Mouse (Mus musculus): ENCODE results near the gene Olfr550.

Olfr550 gene

GRCm38 (mm10) chr7:102571142-102571541 lies at the start of gene Olfr550:
Gene Olfr550 (plus strand): TSS chr7:102571442.
- no peak for TF ChIP-seq NANOG (IDR thresholded peaks at IDR 0.05; ENCODE audit: borderline replicate concordance, low read length)
- no peak for TF ChIP-seq POU5F1 (IDR thresholded peaks at IDR 0.05; ENCODE audit: borderline replicate concordance, low read length)
- no peak for TF ChIP-seq CTCF (conservative IDR thresholded peaks at IDR 0.05; ENCODE audit: low read length)
- H3K36me3 ChIP-seq (ENCODE audit: insufficient read depth, low read length) = no peaks in the 10 kb centered on the region
- H3K4me1 ChIP-seq (replicated peaks; ENCODE audit: low read depth, low read length) = no peaks in the 10 kb centered on the region
- H3K4me3 ChIP-seq (replicated peaks; ENCODE audit: low read length) = no peak within 1 kb of the TSS
- H3K9me3 ChIP-seq (ENCODE audit: low read length) = no peaks in the 10 kb centered on the region
- no peaks in the 10 kb centered on the region for H3K27me3 ChIP-seq (ENCODE audit: insufficient read depth, low read length)

- Histone ChIP-seq H3K9me3 (ENCODE audit: low read length) (no peaks in the 10 kb centered on the region), H3K4me1 (replicated peaks; ENCODE audit: low read depth, low read length) (no peaks in the 10 kb centered on the region), H3K27me3 (ENCODE audit: insufficient read depth, low read length) (no peaks in the 10 kb centered on the region), H3K4me3 (replicated peaks; ENCODE audit: low read length) (no peak overlapping the region), H3K36me3 (ENCODE audit: insufficient read depth, low read length) (no peaks in the 10 kb centered on the region)
- no peak for TF ChIP-seq NANOG (IDR thresholded peaks at IDR 0.05; ENCODE audit: borderline replicate concordance, low read length)
- TF ChIP-seq POU5F1 (IDR thresholded peaks at IDR 0.05; ENCODE audit: borderline replicate concordance, low read length) = no peak
- no peak for TF ChIP-seq CTCF (conservative IDR thresholded peaks at IDR 0.05; ENCODE audit: low read length)
These were observed 42.2 kb upstream of the Olfr550 start for GRCm38 (mm10) chr7:102529052-102529451.

DNA sequence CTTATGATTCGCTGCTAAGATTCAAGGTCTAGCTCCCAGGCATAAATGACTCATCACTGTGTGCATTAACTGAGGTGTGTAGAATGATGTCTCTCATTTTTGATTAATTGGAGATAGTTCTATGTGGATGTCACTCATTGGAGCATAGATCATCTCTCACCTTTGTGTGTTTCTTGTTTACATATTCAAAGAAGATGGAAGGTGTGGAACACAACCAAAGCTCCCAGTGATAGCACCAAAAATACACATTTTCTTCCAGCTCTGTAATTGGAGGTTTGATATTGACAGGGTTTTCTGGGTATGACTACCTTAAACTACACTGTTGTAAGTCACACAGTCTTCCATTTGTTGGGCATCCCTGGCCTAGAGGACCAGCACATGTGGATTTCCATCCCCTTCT lies 36.8 kb upstream of the Olfr550 start, which contains the start of gene Olfr547:
TSS of gene Olfr547 (plus strand) at position 301 of the 400 bp plus-strand sequence.
- TF ChIP-seq POU5F1 (IDR thresholded peaks at IDR 0.05; ENCODE audit: borderline replicate concordance, low read length) = no peak
- TF ChIP-seq NANOG (IDR thresholded peaks at IDR 0.05; ENCODE audit: borderline replicate concordance, low read length) = no peak
- TF ChIP-seq CTCF (conservative IDR thresholded peaks at IDR 0.05; ENCODE audit: low read length) = no peak
- H3K27me3 ChIP-seq (ENCODE audit: insufficient read depth, low read length) = no peaks in the 10 kb centered on the region
- no peaks in the 10 kb centered on the region for H3K9me3 ChIP-seq (ENCODE audit: low read length)
- H3K36me3 ChIP-seq (ENCODE audit: insufficient read depth, low read length) = no peaks in the 10 kb centered on the region
- H3K4me1 ChIP-seq (replicated peaks; ENCODE audit: low read depth, low read length) = no peaks in the 10 kb centered on the region
- no peak within 1 kb of the TSS for H3K4me3 ChIP-seq (replicated peaks; ENCODE audit: low read length)

- TF ChIP-seq POU5F1 (IDR thresholded peaks at IDR 0.05; ENCODE audit: borderline replicate concordance, low read length) (no peak), NANOG (IDR thresholded peaks at IDR 0.05; ENCODE audit: borderline replicate concordance, low read length) (no peak), CTCF (conservative IDR thresholded peaks at IDR 0.05; ENCODE audit: low read length) (no peak)
- Histone ChIP-seq H3K9me3 (ENCODE audit: low read length) (no peaks in the 10 kb centered on the region), H3K4me1 (replicated peaks; ENCODE audit: low read depth, low read length) (peaks cover 3% of the 10 kb centered on the region; the same call in 1 of the 2 replicates), H3K4me3 (replicated peaks; ENCODE audit: low read length) (no peak within 1 kb of the TSS), H3K36me3 (ENCODE audit: insufficient read depth, low read length) (no peaks in the 10 kb centered on the region), H3K27me3 (ENCODE audit: insufficient read depth, low read length) (no peaks in the 10 kb centered on the region)
These were observed 30.6 kb upstream of the Olfr550 start, which contains the start of gene Olfr548-ps1 for GRCm38 (mm10) chr7:102540596-102540995. Gene Olfr548-ps1 (plus strand): TSS chr7:102540896.

GRCm38 (mm10) chr7:102541251-102541650 lies 30.0 kb upstream of the Olfr550 start:
- H3K27me3 ChIP-seq (ENCODE audit: insufficient read depth, low read length) = no peaks in the 10 kb centered on the region
- H3K4me3 ChIP-seq (replicated peaks; ENCODE audit: low read length) = no peak overlapping the region
- peaks cover 3% of the 10 kb centered on the region; the same call in 1 of the 2 replicates for H3K4me1 ChIP-seq (replicated peaks; ENCODE audit: low read depth, low read length)
- TF ChIP-seq POU5F1 (IDR thresholded peaks at IDR 0.05; ENCODE audit: borderline replicate concordance, low read length) = no peak
- no peak for TF ChIP-seq NANOG (IDR thresholded peaks at IDR 0.05; ENCODE audit: borderline replicate concordance, low read length)
- TF ChIP-seq CTCF (conservative IDR thresholded peaks at IDR 0.05; ENCODE audit: low read length) = no peak
- no peaks in the 10 kb centered on the region for H3K9me3 ChIP-seq (ENCODE audit: low read length)
- H3K36me3 ChIP-seq (ENCODE audit: insufficient read depth, low read length) = no peaks in the 10 kb centered on the region

- Histone ChIP-seq H3K4me3 (replicated peaks; ENCODE audit: low read length) (no peak within 1 kb of the TSS), H3K9me3 (ENCODE audit: low read length) (no peaks in the 10 kb centered on the region), H3K36me3 (ENCODE audit: insufficient read depth, low read length) (no peaks in the 10 kb centered on the region), H3K4me1 (replicated peaks; ENCODE audit: low read depth, low read length) (no peaks in the 10 kb centered on the region), H3K27me3 (ENCODE audit: insufficient read depth, low read length) (no peaks in the 10 kb centered on the region)
- TF ChIP-seq NANOG (IDR thresholded peaks at IDR 0.05; ENCODE audit: borderline replicate concordance, low read length) = no peak
- TF ChIP-seq POU5F1 (IDR thresholded peaks at IDR 0.05; ENCODE audit: borderline replicate concordance, low read length) = no peak
- TF ChIP-seq CTCF (conservative IDR thresholded peaks at IDR 0.05; ENCODE audit: low read length) = no peak
These were observed 21.7 kb upstream of the Olfr550 start, which contains the start of gene Olfr549 for GRCm38 (mm10) chr7:102549570-102549969. Gene Olfr549 (plus strand): TSS chr7:102549870.

GRCm38 (mm10) chr7:102553279-102553678 lies 18.0 kb upstream of the Olfr550 start:
- Histone ChIP-seq H3K4me1 (replicated peaks; ENCODE audit: low read depth, low read length) (no peaks in the 10 kb centered on the region), H3K27me3 (ENCODE audit: insufficient read depth, low read length) (no peaks in the 10 kb centered on the region), H3K4me3 (replicated peaks; ENCODE audit: low read length) (no peak overlapping the region), H3K9me3 (ENCODE audit: low read length) (no peaks in the 10 kb centered on the region), H3K36me3 (ENCODE audit: insufficient read depth, low read length) (no peaks in the 10 kb centered on the region)
- TF ChIP-seq NANOG (IDR thresholded peaks at IDR 0.05; ENCODE audit: borderline replicate concordance, low read length) = no peak
- no peak for TF ChIP-seq CTCF (conservative IDR thresholded peaks at IDR 0.05; ENCODE audit: low read length)
- no peak for TF ChIP-seq POU5F1 (IDR thresholded peaks at IDR 0.05; ENCODE audit: borderline replicate concordance, low read length)

GRCm38 (mm10) chr7:102564999-102565997 lies 5.9 kb upstream of the Olfr550 start, which contains the start of gene Trim21:
Gene Trim21 (minus strand): TSS chr7:102565486.
- TF ChIP-seq POU5F1 (IDR thresholded peaks at IDR 0.05; ENCODE audit: borderline replicate concordance, low read length) (no peak), CTCF (conservative IDR thresholded peaks at IDR 0.05; ENCODE audit: low read length) (no peak), NANOG (IDR thresholded peaks at IDR 0.05; ENCODE audit: borderline replicate concordance, low read length) (no peak)
- Histone ChIP-seq H3K36me3 (ENCODE audit: insufficient read depth, low read length) (0 out of 2 replicates have a peak, but pooled peaks cover 3% of the 10 kb centered on the region), H3K9me3 (ENCODE audit: low read length) (no peaks in the 10 kb centered on the region), H3K27me3 (ENCODE audit: insufficient read depth, low read length) (no peaks in the 10 kb centered on the region), H3K4me3 (replicated peaks; ENCODE audit: low read length) (peak within 1 kb of the TSS; percentile 61), H3K4me1 (replicated peaks; ENCODE audit: low read depth, low read length) (peaks cover 8% of the 10 kb centered on the region)

Measured in E14TG2a.4 (cell line).